Mouse (Mus musculus): ENCODE measurements around the gene Apbb1ip. TPM values are rescaled to one million over a fixed set of nuclear protein-coding genes. Genes with fewer than 3 reads are reported as not detected.

Apbb1ip gene
- polyA plus RNA-seq, 1 experiment, result 4.0 TPM

GRCm38 (mm10) chr2:22783137-22783638 lies 9.3 kb downstream of the Apbb1ip start:
- H3K79me3 ChIP-seq (ENCODE audit: low read depth), result peaks cover 3% of the 10 kb centered on the region
- TF ChIP-seq CEBPB (IDR thresholded peaks at IDR 0.05; ENCODE audit: low read depth), result no peak
- no peak for TF ChIP-seq MAX (IDR thresholded peaks at IDR 0.05)
- TF ChIP-seq MYOG (IDR thresholded peaks at IDR 0.05; ENCODE audit: control insufficient read depth, extremely low read depth, insufficient read length), result no peak
- no peak for TF ChIP-seq MYOD1 (IDR thresholded peaks at IDR 0.05; ENCODE audit: control insufficient read depth, insufficient read length, low read depth)
- TF ChIP-seq FOSL1 (IDR thresholded peaks at IDR 0.05; ENCODE audit: insufficient read depth, low read length, poor library complexity, severe bottlenecking), result no peak
- no peak for TF ChIP-seq CTCF (IDR thresholded peaks at IDR 0.05; ENCODE audit: control insufficient read depth, insufficient read depth, insufficient read length)
- TF ChIP-seq USF1 (IDR thresholded peaks at IDR 0.05; ENCODE audit: low read depth), result no peak
- no peaks in the 10 kb centered on the region for H3K27me3 ChIP-seq (ENCODE audit: control insufficient read depth, insufficient read depth, insufficient read length)
- no peaks in the 10 kb centered on the region for H3K36me3 ChIP-seq (ENCODE audit: control insufficient read depth, insufficient read depth)
- no peak overlapping the region for H3ac ChIP-seq (ENCODE audit: control insufficient read depth, insufficient read length, low read depth)
- H3K79me2 ChIP-seq (ENCODE audit: control insufficient read depth, insufficient read depth), result peaks cover 34% of the 10 kb centered on the region
- no peak overlapping the region for H3K4me3 ChIP-seq (ENCODE audit: insufficient read depth, poor library complexity, severe bottlenecking)

GRCm38 (mm10) chr2:22784186-22784585 lies 10.3 kb downstream of the Apbb1ip start:
- TF ChIP-seq MYOG (IDR thresholded peaks at IDR 0.05; ENCODE audit: control insufficient read depth, extremely low read depth, insufficient read length) (no peak), FOSL1 (IDR thresholded peaks at IDR 0.05; ENCODE audit: insufficient read depth, low read length, poor library complexity, severe bottlenecking) (no peak), MYOD1 (IDR thresholded peaks at IDR 0.05; ENCODE audit: control insufficient read depth, insufficient read length, low read depth) (no peak), USF1 (IDR thresholded peaks at IDR 0.05; ENCODE audit: low read depth) (no peak), CEBPB (IDR thresholded peaks at IDR 0.05; ENCODE audit: low read depth) (no peak), CTCF (IDR thresholded peaks at IDR 0.05; ENCODE audit: control insufficient read depth, insufficient read depth, insufficient read length) (no peak), MAX (IDR thresholded peaks at IDR 0.05) (no peak)
- Histone ChIP-seq H3K79me3 (ENCODE audit: low read depth) (peaks cover 3% of the 10 kb centered on the region), H3K36me3 (ENCODE audit: control insufficient read depth, insufficient read depth) (no peaks in the 10 kb centered on the region), H3ac (ENCODE audit: control insufficient read depth, insufficient read length, low read depth) (no peak overlapping the region), H3K27me3 (ENCODE audit: control insufficient read depth, insufficient read depth, insufficient read length) (no peaks in the 10 kb centered on the region), H3K79me2 (ENCODE audit: control insufficient read depth, insufficient read depth) (peaks cover 27% of the 10 kb centered on the region), H3K4me3 (ENCODE audit: insufficient read depth, poor library complexity, severe bottlenecking) (no peak overlapping the region)

- Histone ChIP-seq H3ac (ENCODE audit: control insufficient read depth, insufficient read length, low read depth) (no peak overlapping the region), H3K36me3 (ENCODE audit: control insufficient read depth, insufficient read depth) (no peaks in the 10 kb centered on the region), H3K79me2 (ENCODE audit: control insufficient read depth, insufficient read depth) (peaks cover 23% of the 10 kb centered on the region), H3K27me3 (ENCODE audit: control insufficient read depth, insufficient read depth, insufficient read length) (no peaks in the 10 kb centered on the region), H3K4me3 (ENCODE audit: insufficient read depth, poor library complexity, severe bottlenecking) (no peak overlapping the region), H3K79me3 (ENCODE audit: low read depth) (peaks cover 3% of the 10 kb centered on the region)
- TF ChIP-seq MYOG (IDR thresholded peaks at IDR 0.05; ENCODE audit: control insufficient read depth, extremely low read depth, insufficient read length) (no peak), USF1 (IDR thresholded peaks at IDR 0.05; ENCODE audit: low read depth) (no peak), MAX (IDR thresholded peaks at IDR 0.05) (no peak), CTCF (IDR thresholded peaks at IDR 0.05; ENCODE audit: control insufficient read depth, insufficient read depth, insufficient read length) (no peak), CEBPB (IDR thresholded peaks at IDR 0.05; ENCODE audit: low read depth) (no peak), MYOD1 (IDR thresholded peaks at IDR 0.05; ENCODE audit: control insufficient read depth, insufficient read length, low read depth) (no peak), FOSL1 (IDR thresholded peaks at IDR 0.05; ENCODE audit: insufficient read depth, low read length, poor library complexity, severe bottlenecking) (no peak)
These were observed 10.9 kb downstream of the Apbb1ip start for GRCm38 (mm10) chr2:22784771-22785170.

GRCm38 (mm10) chr2:22788658-22789057 lies 14.8 kb downstream of the Apbb1ip start:
- TF ChIP-seq CEBPB (IDR thresholded peaks at IDR 0.05; ENCODE audit: low read depth) (no peak), CTCF (IDR thresholded peaks at IDR 0.05; ENCODE audit: control insufficient read depth, insufficient read depth, insufficient read length) (no peak), FOSL1 (IDR thresholded peaks at IDR 0.05; ENCODE audit: insufficient read depth, low read length, poor library complexity, severe bottlenecking) (no peak), MYOG (IDR thresholded peaks at IDR 0.05; ENCODE audit: control insufficient read depth, extremely low read depth, insufficient read length) (no peak), USF1 (IDR thresholded peaks at IDR 0.05; ENCODE audit: low read depth) (no peak), MAX (IDR thresholded peaks at IDR 0.05) (no peak), MYOD1 (IDR thresholded peaks at IDR 0.05; ENCODE audit: control insufficient read depth, insufficient read length, low read depth) (no peak)
- H3K36me3 ChIP-seq (ENCODE audit: control insufficient read depth, insufficient read depth), result peaks cover 3% of the 10 kb centered on the region
- no peaks in the 10 kb centered on the region for H3K79me3 ChIP-seq (ENCODE audit: low read depth)
- no peak overlapping the region for H3ac ChIP-seq (ENCODE audit: control insufficient read depth, insufficient read length, low read depth)
- no peaks in the 10 kb centered on the region for H3K27me3 ChIP-seq (ENCODE audit: control insufficient read depth, insufficient read depth, insufficient read length)
- H3K4me3 ChIP-seq (ENCODE audit: insufficient read depth, poor library complexity, severe bottlenecking), result no peak overlapping the region
- H3K79me2 ChIP-seq (ENCODE audit: control insufficient read depth, insufficient read depth), result peaks cover 14% of the 10 kb centered on the region

- Histone ChIP-seq H3K4me3 (ENCODE audit: insufficient read depth, poor library complexity, severe bottlenecking) (no peak overlapping the region), H3K79me3 (ENCODE audit: low read depth) (peaks cover 4% of the 10 kb centered on the region), H3ac (ENCODE audit: control insufficient read depth, insufficient read length, low read depth) (no peak overlapping the region), H3K36me3 (ENCODE audit: control insufficient read depth, insufficient read depth) (peaks cover 3% of the 10 kb centered on the region), H3K79me2 (ENCODE audit: control insufficient read depth, insufficient read depth) (peaks cover 8% of the 10 kb centered on the region), H3K27me3 (ENCODE audit: control insufficient read depth, insufficient read depth, insufficient read length) (no peaks in the 10 kb centered on the region)
- TF ChIP-seq MYOG (IDR thresholded peaks at IDR 0.05; ENCODE audit: control insufficient read depth, extremely low read depth, insufficient read length) (no peak), MAX (IDR thresholded peaks at IDR 0.05) (no peak), CEBPB (IDR thresholded peaks at IDR 0.05; ENCODE audit: low read depth) (no peak), CTCF (IDR thresholded peaks at IDR 0.05; ENCODE audit: control insufficient read depth, insufficient read depth, insufficient read length) (no peak), MYOD1 (IDR thresholded peaks at IDR 0.05; ENCODE audit: control insufficient read depth, insufficient read length, low read depth) (no peak), FOSL1 (IDR thresholded peaks at IDR 0.05; ENCODE audit: insufficient read depth, low read length, poor library complexity, severe bottlenecking) (no peak), USF1 (IDR thresholded peaks at IDR 0.05; ENCODE audit: low read depth) (no peak)
These were observed 15.7 kb downstream of the Apbb1ip start for GRCm38 (mm10) chr2:22789576-22789975.
